Mouse (Mus musculus): ENCODE measurements around the gene Dph1.
"Not testable (repeated sequence)": the region's sequence is repeated elsewhere in the genome, so short reads cannot be mapped to it uniquely, and the experiment has no call there.

Gene Dph1

DNA sequence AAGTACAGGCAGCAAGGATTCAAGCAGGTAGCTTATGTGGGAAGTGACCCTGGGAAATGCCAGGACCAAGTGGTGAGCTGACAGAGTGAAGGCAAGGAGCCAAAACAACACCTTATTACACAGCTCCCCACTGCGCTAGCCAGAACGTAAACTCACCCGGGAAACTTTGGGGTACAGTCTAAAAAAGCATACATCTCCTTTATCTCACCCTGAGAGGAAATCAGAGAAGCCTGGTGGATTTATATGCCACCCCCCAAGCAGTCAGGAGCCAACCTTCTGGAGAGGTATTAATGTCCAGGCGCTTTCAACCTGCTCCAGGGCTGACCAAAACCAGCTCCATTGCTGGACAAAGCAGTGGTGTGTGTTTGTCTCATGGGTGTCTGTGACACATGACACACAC is 12.9 kb upstream of the Dph1 start:
- DNase-seq (ENCODE audit: low spot score): no peak

DNA sequence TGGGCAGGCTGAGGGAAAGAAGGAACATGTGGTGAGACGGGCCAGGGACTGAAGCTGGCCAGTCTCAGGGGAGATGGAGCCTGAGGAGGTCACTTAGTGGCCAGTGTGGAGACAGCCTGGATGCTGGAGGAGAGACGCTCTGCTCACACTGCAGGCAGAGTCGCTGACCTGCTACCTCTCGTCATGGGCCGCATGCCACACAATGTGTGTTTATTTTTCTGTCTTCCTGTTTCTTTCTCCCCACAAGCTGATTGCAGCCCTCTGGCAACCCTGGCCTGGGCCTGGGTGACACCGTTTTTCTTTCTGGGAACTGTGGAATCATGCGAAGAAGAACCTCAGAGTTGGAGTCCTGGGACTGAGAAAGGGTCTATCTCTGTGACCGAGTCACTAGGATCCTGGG is 10.7 kb upstream of the Dph1 start:
- DNase-seq (ENCODE audit: low spot score): no peak

DNA sequence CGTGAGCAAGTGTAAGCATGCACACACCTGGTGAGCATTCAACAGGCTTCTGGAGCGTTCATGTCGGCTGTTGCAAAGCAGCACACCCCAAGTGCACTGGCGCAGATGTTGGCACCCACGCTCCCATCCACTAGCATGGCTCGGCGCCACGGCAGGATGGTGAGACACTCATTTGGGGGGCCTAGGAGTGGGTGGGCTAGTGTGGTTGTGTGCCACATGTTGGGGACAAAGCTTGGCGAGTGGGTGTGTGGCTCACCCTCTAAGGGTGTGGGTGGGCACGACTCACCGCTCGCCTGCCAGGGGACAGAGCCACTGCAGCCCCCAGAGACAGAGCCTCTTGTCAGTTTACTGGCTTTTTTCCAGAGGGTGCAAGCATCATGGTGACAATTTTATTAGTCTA is 9.9 kb upstream of the Dph1 start:
- no peak for DNase-seq (ENCODE audit: low spot score)

DNA sequence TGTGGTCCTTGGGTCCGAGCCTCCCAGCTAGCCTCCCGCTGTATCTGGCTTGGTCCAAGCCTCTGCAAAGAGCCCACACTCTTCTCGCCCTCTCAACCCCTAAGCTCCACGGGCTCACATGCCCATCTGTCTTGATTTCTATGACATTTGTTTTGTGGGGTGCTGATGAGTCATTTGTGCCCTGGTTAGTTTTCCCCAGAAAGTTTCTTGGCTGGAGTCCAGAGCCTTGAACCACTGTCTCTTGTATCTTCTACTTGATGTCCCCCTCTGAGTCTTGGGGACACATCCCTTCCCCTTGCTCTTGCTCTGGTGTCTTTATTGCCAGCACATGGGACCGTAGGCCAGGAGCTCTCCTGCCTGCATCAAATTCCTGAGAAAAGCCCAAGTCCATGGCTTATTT is 8.9 kb upstream of the Dph1 start:
- DNase-seq (ENCODE audit: low spot score): no peak

DNA sequence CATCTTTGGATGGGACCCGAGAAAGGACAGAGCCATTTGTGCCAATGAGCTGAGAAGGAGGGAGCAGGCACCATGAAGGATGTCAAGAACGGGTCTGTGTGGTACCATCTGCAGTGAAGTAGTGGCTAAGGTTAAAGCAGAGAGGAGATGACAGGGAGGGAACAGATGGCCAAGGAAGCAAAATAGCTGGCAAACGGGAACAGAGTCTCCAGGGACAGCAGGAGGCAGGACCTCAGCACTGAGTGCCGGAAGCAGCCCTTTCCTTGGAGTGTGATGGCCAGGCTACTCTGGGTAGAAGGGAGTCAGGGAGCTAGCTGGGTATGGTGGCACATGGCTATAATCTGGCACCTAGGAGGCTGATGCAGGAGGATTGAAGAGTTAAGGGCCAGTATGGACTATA is 7.8 kb upstream of the Dph1 start:
- no peak for DNase-seq (ENCODE audit: low spot score)

DNA sequence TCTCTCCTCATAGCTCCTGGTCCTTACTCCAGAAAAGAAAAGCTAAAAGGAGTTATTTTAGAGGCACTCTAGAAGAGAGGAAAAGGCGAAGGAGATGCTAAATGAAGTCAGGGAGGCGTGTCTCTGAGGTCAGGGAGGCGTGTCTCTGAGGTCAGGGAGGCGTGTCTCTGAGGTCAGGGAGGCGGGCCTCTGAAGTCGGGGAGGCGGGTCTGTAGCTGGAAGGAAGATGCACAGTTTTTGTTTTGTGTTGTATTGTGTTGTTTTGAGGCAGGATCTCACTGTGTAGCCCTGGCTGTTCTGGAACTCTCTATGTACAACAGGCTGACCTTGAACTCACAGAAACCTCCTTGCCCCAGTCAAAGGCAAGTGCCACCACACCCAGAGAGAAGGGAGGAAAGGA is 6.9 kb upstream of the Dph1 start:
- DNase-seq (ENCODE audit: low spot score): no peak

DNA sequence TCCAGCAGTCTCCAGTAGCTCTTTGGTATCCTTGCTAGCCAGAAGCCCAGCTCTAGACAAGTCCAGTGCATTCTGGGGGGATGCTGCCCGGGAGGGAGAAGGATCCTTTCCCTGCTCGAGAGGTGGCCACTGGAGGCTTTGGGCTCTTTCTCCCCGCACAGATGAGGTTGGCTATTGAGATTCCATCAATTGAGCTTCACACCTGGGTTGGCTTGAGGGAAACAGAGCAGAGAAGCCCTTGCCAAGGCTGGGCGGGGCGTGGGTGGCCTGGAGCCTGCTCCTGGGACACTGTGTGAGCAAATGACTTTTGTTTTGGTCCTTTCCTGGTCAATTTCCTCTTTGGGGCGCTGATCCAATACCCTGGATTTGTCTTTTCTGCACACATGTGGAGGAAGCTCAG is 5.1 kb upstream of the Dph1 start:
- DNase-seq (ENCODE audit: low spot score): no peak

DNA sequence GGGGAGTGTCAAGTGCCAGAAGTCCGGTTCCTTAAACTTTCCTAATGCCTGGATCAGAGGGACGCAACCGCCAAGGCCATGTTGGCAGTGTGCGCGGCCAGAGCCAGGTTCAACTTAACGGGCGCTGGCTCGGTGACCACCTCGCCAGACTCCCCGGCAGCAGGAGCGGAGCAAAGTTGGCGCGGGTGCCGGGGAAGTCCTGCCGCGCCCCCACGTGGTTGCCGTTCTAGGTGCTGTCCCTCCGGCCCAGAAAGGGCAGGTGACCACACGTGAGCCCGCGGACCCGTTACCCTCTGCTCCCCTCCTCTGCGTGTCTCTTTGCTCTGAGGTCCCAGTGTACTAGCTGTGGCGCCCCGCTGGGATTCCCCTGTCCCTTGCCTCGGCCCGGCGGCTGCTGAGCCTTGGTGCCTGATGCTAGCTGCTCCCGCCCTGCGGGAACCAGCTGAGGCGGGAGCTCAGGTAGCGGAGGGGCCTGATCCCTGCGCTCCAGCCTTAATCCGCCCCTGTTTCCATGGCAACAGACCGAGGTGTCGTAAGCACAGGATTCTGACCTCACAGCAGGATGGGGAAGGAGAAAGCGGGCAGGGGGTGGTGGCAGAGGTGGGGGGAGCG is 3.9 kb upstream of the Dph1 start:
- no peak for DNase-seq (ENCODE audit: low spot score)

DNA sequence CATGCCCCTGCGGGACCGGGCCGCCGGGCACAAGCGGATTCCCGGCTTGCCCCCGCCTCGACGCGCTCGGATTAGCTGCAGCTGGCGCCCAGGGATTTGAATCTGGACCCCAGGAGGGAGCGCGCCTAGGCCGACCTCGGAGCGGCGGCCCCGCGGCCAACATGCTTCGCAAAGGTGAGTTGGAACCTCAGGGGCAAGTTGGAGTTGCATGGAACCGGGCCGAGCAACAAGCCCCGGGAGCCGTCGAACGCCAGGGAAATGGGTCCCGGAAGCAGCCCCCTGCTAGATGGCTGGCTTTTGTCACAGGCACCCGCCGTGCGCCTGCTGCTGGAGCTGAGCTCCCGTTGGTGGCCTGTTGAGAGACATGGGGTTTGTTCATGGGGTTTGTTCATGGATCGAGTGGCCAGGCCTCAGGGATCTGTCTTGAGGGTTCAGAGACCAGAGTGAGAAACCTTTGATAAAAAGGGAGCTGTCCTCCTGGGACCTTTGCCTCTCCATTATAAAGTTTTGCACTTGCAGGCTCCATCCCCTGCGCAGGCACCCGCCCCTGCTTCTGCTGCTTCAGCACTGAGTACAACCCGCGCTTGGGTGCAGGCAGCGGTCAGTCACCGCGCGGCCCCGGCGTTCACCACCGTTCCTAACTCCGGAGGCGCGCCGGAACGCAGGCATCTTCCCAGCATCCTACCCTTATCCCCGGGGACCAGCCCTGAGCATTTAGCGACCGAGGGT is 3.2 kb upstream of the Dph1 start:
- no peak for DNase-seq (ENCODE audit: low spot score)

DNA sequence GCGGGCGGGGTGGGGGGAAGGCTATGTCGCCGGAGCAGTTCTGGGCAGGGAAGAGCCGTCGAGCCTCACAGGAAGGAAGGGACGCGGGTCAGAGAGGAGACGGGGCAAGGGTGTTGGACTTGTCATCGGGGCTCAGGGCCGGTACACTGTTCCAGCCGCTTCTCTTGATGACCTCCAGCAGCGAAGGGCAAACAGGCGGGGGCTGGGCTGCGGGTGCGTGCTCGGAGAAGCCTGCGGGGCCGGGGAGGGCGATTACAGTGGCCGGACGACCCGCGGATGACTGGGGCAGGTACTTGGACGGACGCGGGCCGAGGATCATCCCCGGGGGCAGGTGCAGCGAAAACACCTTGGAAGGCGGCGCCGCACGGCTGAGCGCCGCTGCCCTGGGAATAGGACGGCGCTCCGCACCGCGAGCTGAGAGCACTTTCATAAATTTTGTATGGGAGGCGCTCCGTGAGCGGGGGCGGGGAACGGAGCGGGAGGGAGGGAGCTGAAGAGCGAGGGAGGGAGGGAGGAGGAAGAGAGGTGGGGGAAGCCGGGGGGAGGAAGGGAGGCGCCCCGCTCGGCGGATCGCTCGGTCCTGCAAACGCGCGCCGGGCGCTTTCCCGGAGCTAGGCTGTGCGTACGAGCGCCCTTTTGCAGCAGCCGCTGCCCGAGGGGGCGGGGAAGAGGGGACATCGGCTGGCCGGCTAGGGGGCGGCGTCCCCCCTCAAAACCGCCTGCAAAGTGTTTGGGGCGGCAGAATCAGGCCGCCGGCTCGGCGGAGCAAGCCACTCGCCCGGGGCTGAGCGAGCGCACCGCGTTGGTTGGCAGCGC is 2.4 kb upstream of the Dph1 start, which contains the start of gene Rtn4rl1:
Rtn4rl1 (plus strand) TSS at position 528 of the 816 bp plus-strand sequence.
- DNase-seq (ENCODE audit: low spot score): peak; percentile 24

DNA sequence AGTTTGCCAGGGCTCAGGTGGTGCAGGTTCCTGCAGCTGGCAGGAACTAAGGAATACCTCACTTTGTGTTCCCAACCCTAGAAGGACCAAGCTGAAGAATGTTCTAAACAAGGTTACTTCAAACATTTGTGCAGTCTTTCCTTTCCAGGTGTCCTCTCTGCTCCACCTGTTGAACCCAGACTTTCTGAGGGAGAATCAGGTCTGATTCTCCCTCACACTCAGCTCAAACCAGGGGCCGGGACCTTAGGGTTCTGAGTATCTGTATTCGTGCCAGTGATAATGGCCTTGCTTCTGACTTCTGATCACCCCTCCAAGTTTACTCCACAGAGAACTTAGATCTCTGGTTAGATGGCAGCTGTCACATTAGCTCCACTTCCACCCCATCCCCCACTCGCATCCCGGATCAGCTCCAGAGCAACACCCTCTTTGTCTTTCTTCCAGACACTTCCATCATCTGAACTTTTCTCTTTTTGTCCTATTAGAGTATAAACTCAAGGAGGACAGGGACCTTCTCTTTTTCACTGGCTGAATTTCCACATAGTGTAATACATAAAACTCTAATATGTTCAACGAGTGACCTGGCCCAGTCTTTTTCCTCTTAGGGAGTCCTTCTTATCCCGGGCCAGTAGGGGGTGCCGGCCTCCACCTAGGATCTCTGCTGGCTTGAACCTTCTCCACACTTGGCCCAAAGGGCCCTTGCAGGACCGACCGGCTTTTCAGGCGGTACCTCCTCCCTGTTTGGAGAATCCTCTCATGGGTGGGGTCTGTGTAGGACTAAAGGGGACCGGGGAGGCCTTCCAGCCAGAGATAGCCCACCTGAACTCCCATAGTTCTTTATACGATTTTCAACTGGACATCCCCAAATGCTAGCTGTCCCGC is 1.5 kb upstream of the Dph1 start:
- DNase-seq (ENCODE audit: low spot score): peak; percentile 65

DNA sequence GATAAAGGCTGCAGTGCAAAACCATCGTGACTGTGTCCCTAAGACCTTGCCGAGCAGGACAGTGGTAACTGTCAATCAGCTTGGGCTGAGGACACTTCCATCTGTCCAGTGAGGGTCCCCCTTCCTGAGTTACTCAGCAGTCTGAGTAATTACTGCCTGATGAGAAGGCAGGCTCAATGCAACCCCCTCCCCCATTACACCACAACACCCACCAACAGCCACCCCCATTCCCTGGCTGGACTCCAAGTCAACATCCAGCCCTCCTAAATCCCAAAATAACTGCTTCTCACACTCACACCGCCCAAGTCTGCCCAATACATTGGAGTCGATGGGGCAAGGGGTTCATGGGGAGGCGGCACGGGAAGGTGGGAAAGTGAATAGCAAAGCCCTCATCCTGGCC is 800 bp upstream of the Dph1 start:
- no peak for DNase-seq (ENCODE audit: low spot score)

DNA sequence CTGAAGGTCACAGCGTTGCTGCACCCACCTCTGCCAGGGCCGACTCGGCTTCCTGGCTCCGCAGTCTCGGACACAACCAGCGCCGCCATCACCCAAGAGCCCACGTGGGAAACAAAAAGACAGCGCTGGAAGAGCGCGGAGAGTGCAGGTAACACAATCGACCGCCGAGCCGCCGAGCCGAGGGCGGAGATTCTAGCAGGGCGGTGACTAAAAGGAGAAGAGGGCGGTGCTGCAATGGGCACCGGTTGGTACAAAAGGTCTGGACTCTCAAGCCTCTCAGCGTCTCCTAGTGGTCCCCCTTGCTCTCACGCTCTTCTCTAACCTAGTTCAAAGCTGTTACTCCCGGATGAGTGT is 693 bp downstream of the Dph1 start:
- peak; percentile 55 for DNase-seq (ENCODE audit: low spot score)

DNA sequence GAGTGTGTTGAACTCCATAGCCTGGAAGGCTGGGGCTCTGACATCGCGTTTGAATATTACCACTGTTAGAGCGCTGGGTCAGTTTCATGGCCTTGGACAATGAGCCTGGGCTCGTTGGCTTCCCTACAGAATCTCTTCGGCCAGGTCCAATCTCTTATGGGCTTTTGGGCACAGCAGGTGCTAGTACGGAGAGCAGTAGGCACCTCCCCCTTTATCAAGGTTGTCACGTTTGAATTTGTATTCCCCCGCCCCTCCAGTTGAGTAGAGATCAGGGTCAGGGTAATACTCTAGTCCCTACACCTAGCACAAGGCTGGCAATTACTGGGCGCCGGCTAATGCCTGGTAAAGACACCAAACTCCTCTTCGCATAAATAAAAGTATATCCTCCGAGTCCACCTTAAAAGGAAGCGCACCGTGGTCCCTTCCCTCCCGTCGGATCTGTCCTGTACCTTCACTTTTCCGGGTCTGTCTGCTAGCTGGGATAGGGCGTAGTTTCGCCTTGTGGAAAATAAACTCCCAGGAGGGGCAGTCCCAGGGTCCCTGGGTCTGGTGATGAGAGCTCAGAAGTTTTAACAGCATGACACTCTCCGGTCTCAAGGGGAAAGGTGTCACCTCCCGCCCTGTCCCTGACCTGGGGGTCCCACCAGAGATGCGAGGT is 1.2 kb downstream of the Dph1 start:
- DNase-seq (ENCODE audit: low spot score): no peak

DNA sequence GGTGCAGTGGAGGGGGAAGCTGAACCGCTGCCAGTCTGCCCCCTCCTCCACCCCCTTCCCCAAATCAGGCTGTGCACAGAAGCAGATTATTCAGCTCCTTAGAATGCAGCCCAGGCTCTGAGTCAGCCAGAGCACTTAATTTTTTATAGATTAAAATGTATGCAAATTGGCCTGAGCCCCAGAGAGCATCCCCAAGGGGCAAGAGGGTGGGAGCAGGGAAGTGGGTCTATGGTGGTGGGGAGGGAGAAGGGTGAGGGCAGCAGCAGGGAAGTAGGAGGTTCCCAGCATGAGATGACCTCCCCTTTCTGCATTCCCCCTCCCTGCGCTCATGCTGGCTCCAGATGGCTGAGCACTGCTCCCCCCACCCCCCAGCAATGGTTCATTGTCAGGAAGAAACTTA is 6.1 kb downstream of the Dph1 start:
- DNase-seq (ENCODE audit: low spot score): no peak

DNA sequence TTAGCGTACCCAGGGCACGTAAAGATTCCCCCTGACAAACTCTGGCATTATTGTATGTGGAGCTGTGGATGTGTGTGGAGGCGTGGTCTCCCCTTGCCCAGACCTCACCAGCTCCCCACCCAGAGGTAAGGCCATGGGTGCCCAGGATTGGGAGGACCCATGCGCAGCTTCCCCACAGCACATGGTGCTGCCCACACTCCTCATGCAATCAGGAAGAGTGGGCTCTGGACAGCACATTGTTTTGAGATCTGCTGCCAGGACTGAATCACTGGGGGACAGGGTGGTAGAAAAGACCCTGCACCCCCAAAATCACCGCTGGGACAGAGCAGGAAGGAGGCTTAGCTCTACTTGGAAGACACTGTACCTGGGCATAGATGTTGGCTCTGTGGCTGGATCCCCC is 6.5 kb downstream of the Dph1 start:
- DNase-seq (ENCODE audit: low spot score): no peak

DNA sequence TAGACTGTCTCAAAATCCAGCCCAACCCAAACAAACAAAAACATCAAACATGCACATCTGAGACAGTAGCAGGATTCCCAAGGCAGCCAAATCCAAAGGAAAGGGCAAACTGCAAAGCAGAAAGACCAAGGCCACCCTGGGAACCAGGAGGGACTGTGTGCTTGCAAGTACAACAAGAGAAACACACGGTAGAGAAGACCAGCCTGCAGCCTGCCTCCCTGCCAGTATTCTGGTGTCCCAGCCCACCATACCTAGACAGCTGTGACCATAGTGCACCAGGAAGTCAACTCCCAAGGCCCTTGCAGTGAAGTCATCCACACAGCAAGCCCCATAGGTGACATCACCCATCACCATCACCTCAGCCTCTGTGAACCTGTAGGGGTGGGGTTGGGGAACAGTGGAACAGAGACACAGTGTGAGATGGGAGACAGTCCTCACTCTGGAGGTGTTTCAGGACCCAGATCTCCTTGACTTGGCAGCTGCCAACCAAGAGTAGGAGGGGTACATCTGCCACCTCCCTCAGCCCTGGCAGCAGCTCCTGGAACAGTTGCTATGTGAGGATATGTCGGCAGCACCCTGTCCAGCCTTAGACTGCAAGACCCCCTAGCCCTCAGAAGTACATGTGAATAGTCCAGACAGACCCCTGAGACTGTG is 7.0 kb downstream of the Dph1 start:
- no peak for DNase-seq (ENCODE audit: low spot score)

DNA sequence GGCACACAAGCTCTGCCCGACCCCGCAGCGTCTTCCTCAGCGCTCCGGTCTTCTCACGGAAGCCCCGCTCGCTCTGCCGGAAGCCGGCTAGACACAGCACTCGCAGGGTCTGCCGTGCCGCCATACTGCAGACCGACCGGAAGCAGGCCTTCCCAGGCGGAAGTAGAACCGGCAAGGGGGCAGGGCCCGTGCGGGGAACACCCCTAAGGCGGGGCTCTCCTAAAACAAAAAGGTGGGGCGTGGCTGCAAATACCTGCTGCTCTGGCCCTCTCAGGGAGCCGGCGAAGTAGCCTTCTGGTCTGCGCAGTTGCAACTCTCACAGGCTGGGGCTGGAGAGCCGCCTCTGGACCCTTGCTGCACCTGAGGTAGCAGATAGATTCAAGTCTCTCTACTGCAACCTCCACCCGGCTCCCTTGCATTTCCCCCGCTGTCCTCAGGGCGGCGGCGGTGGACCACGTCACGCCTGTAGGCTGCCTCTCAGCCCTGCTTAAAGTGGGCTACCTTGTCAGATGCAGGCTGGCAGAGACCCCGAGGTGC is 12.3 kb downstream of the Dph1 start, which contains the start of gene Ovca2:
Ovca2 (minus strand) TSS at position 164 of the 537 bp plus-strand sequence.
- DNase-seq (ENCODE audit: low spot score): peak; percentile 82

DNA sequence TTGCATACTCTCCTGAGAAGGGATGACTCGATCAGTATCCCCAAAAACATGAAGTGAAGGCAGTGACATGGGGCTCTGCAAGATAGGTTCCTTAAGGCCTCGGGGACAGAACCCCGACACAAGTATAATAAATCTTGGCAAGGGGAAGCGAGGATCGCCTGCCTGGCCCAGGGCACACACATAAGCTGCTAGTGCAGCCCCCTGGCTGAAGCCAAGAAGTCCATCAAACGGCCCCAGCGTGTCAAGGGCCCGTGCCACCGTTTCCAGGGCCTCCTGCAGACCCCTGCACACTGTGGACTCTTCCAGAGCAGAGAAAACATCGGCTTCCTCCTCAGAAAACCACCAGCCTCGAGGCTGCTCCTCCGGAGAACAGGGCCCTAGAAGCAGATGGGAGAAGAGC is 13.0 kb downstream of the Dph1 start:
- no peak for DNase-seq (ENCODE audit: low spot score)

DNA sequence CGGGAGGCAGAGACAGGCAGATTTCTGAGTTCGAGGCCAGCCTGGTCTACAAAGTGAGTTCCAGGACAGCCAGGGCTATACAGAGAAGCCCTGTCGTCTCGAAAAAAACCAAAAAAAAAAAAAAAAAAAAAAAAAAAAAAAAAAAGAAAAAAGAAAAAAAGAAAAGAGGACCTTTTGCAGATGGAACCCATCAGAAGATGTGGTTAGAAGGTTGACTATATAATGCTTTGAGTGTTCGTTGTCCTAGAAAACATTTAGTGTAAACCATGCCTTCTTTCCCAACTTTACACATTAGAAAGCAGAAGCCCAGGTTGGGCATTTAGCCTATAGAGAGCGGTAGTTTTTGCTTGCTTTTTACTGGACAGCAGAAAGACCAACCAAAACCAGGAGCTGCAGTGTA is 16.5 kb downstream of the Dph1 start:
- not testable (repeated sequence) for DNase-seq (ENCODE audit: low spot score)

DNA sequence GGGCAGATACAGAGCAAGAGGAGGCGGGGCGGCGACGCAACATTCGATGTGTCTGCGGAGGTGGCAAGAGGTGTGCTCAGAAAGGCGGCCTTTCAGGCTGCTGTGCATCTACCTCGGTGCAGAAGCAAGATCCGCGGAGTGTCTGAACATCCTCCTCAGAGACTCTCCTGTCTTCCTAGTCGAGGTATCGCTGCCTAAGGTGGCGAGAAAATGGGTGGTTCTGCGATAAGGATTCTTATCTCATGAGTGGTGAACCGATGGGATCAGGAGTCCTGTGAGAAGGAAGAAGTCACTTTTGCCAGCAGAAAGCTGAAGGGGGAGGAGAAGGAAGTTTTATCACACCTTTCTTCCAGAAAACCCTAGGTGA is 17.3 kb downstream of the Dph1 start:
- DNase-seq (ENCODE audit: low spot score): no peak
